Mouse (Mus musculus) midbrain, postnatal 0 days (tissue): Measurements from ENCODE around the gene Camkmt. TPM values are rescaled to one million over a fixed set of nuclear protein-coding genes. Genes with fewer than 3 reads are reported as not detected.

Experiments
- ATAC-seq: fragments of 200-750 bp; cut with Nextera tagmentation; 2 replicates; pipeline ENCODE4 v1.8.0; 2017; ENCODE audit warnings: moderate number of reproducible peaks, mild to moderate bottlenecking, moderate TSS enrichment, moderate library complexity; ENCODE audit not compliant: low FRiP score
- DNase-seq: peaks from one replicate; pipeline ENCODE4 v3.0.0-alpha.2; 2015; ENCODE audit warnings: low spot score
- H3K27ac ChIP-seq: fragments of 300-500 bp; sonication (generic); 2 replicates; pipeline ENCODE4 v1.5.1; 2014; ENCODE audit warnings: low read depth, mild to moderate bottlenecking, low read length, mixed read lengths
- H3K27me3 ChIP-seq: fragments of 300-500 bp; sonication (generic); 2 replicates; pipeline ENCODE4 v1.6.1; 2014; ENCODE audit warnings: low read length, control low read depth, mixed read lengths; ENCODE audit not compliant: insufficient read depth
- H3K36me3 ChIP-seq: fragments of 300-500 bp; sonication (generic); 2 replicates; pipeline ENCODE4 v1.6.1; 2014; ENCODE audit warnings: low read length, control low read depth, mixed read lengths; ENCODE audit not compliant: insufficient read depth
- H3K4me1 ChIP-seq: fragments of 300-500 bp; sonication (generic); 2 replicates; pipeline ENCODE4 v1.6.1; 2014; ENCODE audit warnings: mild to moderate bottlenecking, control low read depth, antibody characterized with exemption, low read length, mixed read lengths; ENCODE audit not compliant: insufficient read depth
- H3K4me2 ChIP-seq: fragments of 300-500 bp; sonication (generic); 2 replicates; pipeline ENCODE4 v1.6.1; 2014; ENCODE audit warnings: low read depth, mild to moderate bottlenecking, low read length, mixed read lengths; ENCODE audit not compliant: poor library complexity, severe bottlenecking
- H3K4me3 ChIP-seq: fragments of 300-500 bp; sonication (generic); 2 replicates; pipeline ENCODE4 v1.5.1; 2014; ENCODE audit warnings: low read depth, mild to moderate bottlenecking, low read length, moderate library complexity
- H3K9ac ChIP-seq: fragments of 300-500 bp; sonication (generic); replicated peaks from 2 replicates; pipeline ENCODE4 v1.6.1; 2014; ENCODE audit warnings: mild to moderate bottlenecking, low read length, moderate library complexity, mixed read lengths; ENCODE audit not compliant: poor library complexity, severe bottlenecking
- H3K9me3 ChIP-seq: fragments of 300-500 bp; sonication (generic); 2 replicates; pipeline ENCODE4 v1.6.1; 2016; ENCODE audit warnings: low read length, control low read depth
- CTCF ChIP-seq: IDR thresholded peaks from 2 replicates; pipeline ENCODE4 v1.5.1; 2016; ENCODE audit warnings: antibody characterized with exemption, mild to moderate bottlenecking
- WGBS: fragments of 180-500 bp; shearing (Covaris S2); extraction: QIAGEN DNeasy Blood & Tissue Kit; methylation state at CpG from one replicate; pipeline ENCODE4 v1.1.7; 2014; 5-methylcytosine and 5-hydroxymethylcytosine counted together
- polyA plus RNA-seq: library from polyadenylated mRNA; unstranded; fragments of >200 nt; fragmentation: Nextera tagmentation; extraction: Ambion mirVana; gene quantifications from 2 replicates; pipeline ENCODE4 v1.2.1, GENCODE M21; 2015
- total RNA-seq: library from RNA; depleted of rRNA; stranded (reverse); fragments of >200 nt; gene quantifications from 2 replicates; pipeline ENCODE4 v1.2.3, GENCODE M21; 2014

Camkmt gene
- total and polyA plus RNA-seq, 2 experiments from 2014 or later = 6.1 to 21.5 TPM

DNA sequence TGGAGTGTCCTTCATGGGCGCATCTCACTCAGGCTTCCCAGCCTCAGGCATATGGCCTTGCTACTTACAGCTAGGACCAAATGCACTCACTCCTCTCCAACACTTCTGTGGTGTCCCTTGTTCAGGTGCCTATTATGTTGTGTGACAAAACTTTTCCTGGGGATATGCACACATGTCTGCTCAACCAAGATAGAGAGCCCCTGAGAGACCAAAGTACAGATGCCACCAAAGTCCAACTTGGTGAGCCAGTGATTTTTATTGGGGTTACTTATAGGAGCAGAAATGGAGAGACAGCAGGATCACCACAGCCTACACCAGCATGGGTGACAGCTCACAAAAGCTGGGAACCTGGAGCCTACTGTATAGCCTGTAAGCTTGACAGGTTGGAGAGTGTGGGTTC is 20.3 kb downstream of the Camkmt start:
- Histone ChIP-seq H3K4me3 (no peak overlapping the region), H3K4me1 (no peaks in the 10 kb centered on the region), H3K4me2 (no peak overlapping the region), H3K36me3 (0 out of 2 replicates have a peak, but pooled peaks cover 3% of the 10 kb centered on the region), H3K27ac (no peak overlapping the region), H3K9me3 (no peaks in the 10 kb centered on the region), H3K9ac (no peak overlapping the region), H3K27me3 (no peaks in the 10 kb centered on the region)
- 100% methylated on average over 1 of the region's 1 CpGs for WGBS
- DNase-seq (no peak), ATAC-seq (no peak)
- no peak for TF ChIP-seq CTCF

DNA sequence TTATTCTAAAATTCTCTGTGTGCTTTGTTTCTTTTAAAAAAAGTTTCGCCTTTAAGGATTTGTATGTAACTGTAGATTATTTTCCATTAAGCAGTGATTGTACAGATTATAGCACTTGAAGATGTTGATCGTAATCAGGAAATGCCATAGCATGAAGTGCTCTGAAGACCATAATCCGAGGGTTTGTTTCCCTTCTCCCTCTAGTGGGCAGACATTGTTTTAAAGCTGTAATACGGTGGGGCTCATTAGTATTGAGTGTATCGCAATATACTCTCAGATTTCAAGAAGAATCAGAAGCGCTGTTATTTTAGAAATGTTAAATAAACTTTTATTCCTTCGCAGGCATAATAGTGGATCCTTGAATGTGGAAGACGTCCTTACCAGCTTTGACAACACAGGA is 23.1 kb downstream of the Camkmt start:
- ATAC-seq (no peak), DNase-seq (no peak)
- Histone ChIP-seq H3K9ac (no peak overlapping the region), H3K27ac (no peak overlapping the region), H3K4me2 (no peak overlapping the region), H3K4me1 (no peaks in the 10 kb centered on the region), H3K9me3 (no peaks in the 10 kb centered on the region), H3K27me3 (no peaks in the 10 kb centered on the region), H3K36me3 (0 out of 2 replicates have a peak, but pooled peaks cover 3% of the 10 kb centered on the region), H3K4me3 (no peak overlapping the region)
- WGBS = 84% methylated on average over 8 of the region's 8 CpGs
- peak; percentile 58 for TF ChIP-seq CTCF

- H3K4me2 ChIP-seq = no peak overlapping the region
- no peaks in the 10 kb centered on the region for H3K9me3 ChIP-seq
- TF ChIP-seq CTCF = peak; percentile 85
- 27% methylated on average over 4 of the region's 4 CpGs for WGBS
- H3K36me3 ChIP-seq = no peaks in the 10 kb centered on the region
- no peak overlapping the region for H3K4me3 ChIP-seq
- H3K9ac ChIP-seq = no peak overlapping the region
- no peaks in the 10 kb centered on the region for H3K27me3 ChIP-seq
- DNase-seq = peak; percentile 71
- H3K27ac ChIP-seq = no peak overlapping the region
- no peaks in the 10 kb centered on the region for H3K4me1 ChIP-seq
- ATAC-seq = no peak
Measured at GRCm38 (mm10) chr17:85116643-85117042, 26.3 kb downstream of the Camkmt start.

- Histone ChIP-seq H3K4me3 (no peak overlapping the region), H3K9me3 (no peaks in the 10 kb centered on the region), H3K27me3 (no peaks in the 10 kb centered on the region), H3K4me1 (no peaks in the 10 kb centered on the region), H3K36me3 (no peaks in the 10 kb centered on the region), H3K4me2 (no peak overlapping the region), H3K27ac (no peak overlapping the region), H3K9ac (no peak overlapping the region)
- 89% methylated on average over 1 of the region's 1 CpGs for WGBS
- no peak for ATAC-seq
- TF ChIP-seq CTCF = no peak
- DNase-seq = no peak
Measured at GRCm38 (mm10) chr17:85138393-85138792, 48.0 kb downstream of the Camkmt start.

DNA sequence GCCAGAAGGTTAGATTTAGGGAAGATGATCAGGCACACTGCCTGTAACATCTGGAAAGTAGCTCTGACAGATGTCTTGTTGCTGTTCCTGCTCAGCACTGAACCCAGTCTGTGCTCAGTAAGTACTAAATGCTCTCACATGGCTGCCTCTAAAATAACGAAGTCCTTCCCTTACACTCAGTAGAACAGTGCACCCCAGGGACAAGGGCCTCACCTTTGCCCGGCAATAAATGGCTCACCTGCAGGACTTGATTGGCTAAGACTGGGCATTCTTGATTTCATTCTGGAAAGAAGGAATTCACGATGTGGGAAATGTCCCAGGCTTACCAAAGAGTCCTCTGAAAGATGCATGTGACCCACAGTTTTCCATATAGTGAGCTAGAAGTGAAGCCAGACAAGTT is 51.3 kb downstream of the Camkmt start:
- no peak for TF ChIP-seq CTCF

GRCm38 (mm10) chr17:85142495-85143111 is 52.3 kb downstream of the Camkmt start:
- no peak for ATAC-seq
- no peak for TF ChIP-seq CTCF
- H3K4me2 ChIP-seq = no peak overlapping the region

More for the DNA sequence above, 51.3 kb downstream of the Camkmt start:
- Histone ChIP-seq H3K27me3 (no peaks in the 10 kb centered on the region), H3K4me2 (no peak overlapping the region), H3K4me3 (no peak overlapping the region), H3K27ac (no peak overlapping the region), H3K9ac (no peak overlapping the region), H3K9me3 (no peaks in the 10 kb centered on the region), H3K36me3 (no peaks in the 10 kb centered on the region), H3K4me1 (no peaks in the 10 kb centered on the region)
- ATAC-seq = no peak
- no peak for DNase-seq
- WGBS = 89% methylated on average over 3 of the region's 3 CpGs

More at GRCm38 (mm10) chr17:85142495-85143111, 52.3 kb downstream of the Camkmt start:
- no peaks in the 10 kb centered on the region for H3K9me3 ChIP-seq
- H3K36me3 ChIP-seq = no peaks in the 10 kb centered on the region
- no peaks in the 10 kb centered on the region for H3K27me3 ChIP-seq
- H3K4me1 ChIP-seq = no peaks in the 10 kb centered on the region
- H3K27ac ChIP-seq = no peak overlapping the region
- WGBS = 24% methylated on average over 5 of the region's 5 CpGs
- no peak overlapping the region for H3K9ac ChIP-seq
- no peak for DNase-seq
- no peak overlapping the region for H3K4me3 ChIP-seq
